Mouse (Mus musculus) B cell, adult 2 months (primary cell): ENCODE measurements around the gene Nphs1.
A peak's percentile ranks its signal among the peaks of the same experiment; 100 is the strongest.

Experiments
- DNase-seq, 2 experiments: peaks; one replicate each; pipeline ENCODE4 v3.0.0; 2022

Gene Nphs1

GRCm38 (mm10) chr7:30457629-30458330, at the start of gene Nphs1, which contains the start of gene Kirrel2:
Nphs1 (plus strand) TSS chr7:30458315.
Kirrel2 (minus strand) TSS chr7:30457690.
- no peak for DNase-seq

GRCm38 (mm10) chr7:30408639-30409038, 49.5 kb upstream of the Nphs1 start:
- DNase-seq: no peak

- DNase-seq: no peak
Observed at GRCm38 (mm10) chr7:30409789-30410188, 48.3 kb upstream of the Nphs1 start.

- DNase-seq: no peak
Observed at GRCm38 (mm10) chr7:30411023-30411422, 47.1 kb upstream of the Nphs1 start.

GRCm38 (mm10) chr7:30412735-30413147, 45.4 kb upstream of the Nphs1 start:
- peak; percentile 70 to 75 for DNase-seq

- DNase-seq: peak in 1 of 2 experiments; percentile 44
Observed at GRCm38 (mm10) chr7:30413596-30413995, 44.5 kb upstream of the Nphs1 start, which contains the start of gene Tyrobp. Tyrobp (plus strand) TSS chr7:30413760.

- peak; percentile 62 to 66 for DNase-seq
Observed at GRCm38 (mm10) chr7:30417856-30418255, 40.3 kb upstream of the Nphs1 start.

- DNase-seq: peak; percentile 71 to 74
Observed at GRCm38 (mm10) chr7:30419561-30420499, 38.3 kb upstream of the Nphs1 start, which contains the start of gene Hcst. Hcst (minus strand) TSS chr7:30419854.

GRCm38 (mm10) chr7:30420673-30421072, 37.4 kb upstream of the Nphs1 start:
- no peak for DNase-seq

GRCm38 (mm10) chr7:30421175-30421889, 36.8 kb upstream of the Nphs1 start, which contains the start of gene Nfkbid:
Nfkbid (plus strand) TSS chr7:30421732.
- peak; percentile 94 to 95 for DNase-seq

- peak; percentile 97 to 98 for DNase-seq
Observed at GRCm38 (mm10) chr7:30421890-30422435, 36.2 kb upstream of the Nphs1 start.

- peak; percentile 50 to 57 for DNase-seq
Observed at GRCm38 (mm10) chr7:30422560-30422959, 35.6 kb upstream of the Nphs1 start.

- DNase-seq: peak in 1 of 2 experiments; percentile 42
Observed at GRCm38 (mm10) chr7:30423071-30423641, 35.0 kb upstream of the Nphs1 start.

GRCm38 (mm10) chr7:30429327-30429726, 28.8 kb upstream of the Nphs1 start:
- DNase-seq: no peak

- no peak for DNase-seq
Observed at GRCm38 (mm10) chr7:30430191-30430590, 27.9 kb upstream of the Nphs1 start.

- peak; percentile 78 to 83 for DNase-seq
Observed at GRCm38 (mm10) chr7:30431793-30432192, 26.3 kb upstream of the Nphs1 start.

GRCm38 (mm10) chr7:30434238-30434637, 23.9 kb upstream of the Nphs1 start:
- DNase-seq: peak; percentile 58 to 60

GRCm38 (mm10) chr7:30434701-30435100, 23.4 kb upstream of the Nphs1 start:
- no peak for DNase-seq

GRCm38 (mm10) chr7:30435156-30435555, 23.0 kb upstream of the Nphs1 start:
- DNase-seq: no peak

GRCm38 (mm10) chr7:30436879-30437278, 21.2 kb upstream of the Nphs1 start:
- DNase-seq: no peak

- no peak for DNase-seq
Observed at GRCm38 (mm10) chr7:30439734-30440133, 18.4 kb upstream of the Nphs1 start.

GRCm38 (mm10) chr7:30440697-30441096, 17.4 kb upstream of the Nphs1 start:
- DNase-seq: peak; percentile 76 to 78
